Mouse (Mus musculus): Measurements from ENCODE around the gene Cldn14.

Cldn14 gene

DNA sequence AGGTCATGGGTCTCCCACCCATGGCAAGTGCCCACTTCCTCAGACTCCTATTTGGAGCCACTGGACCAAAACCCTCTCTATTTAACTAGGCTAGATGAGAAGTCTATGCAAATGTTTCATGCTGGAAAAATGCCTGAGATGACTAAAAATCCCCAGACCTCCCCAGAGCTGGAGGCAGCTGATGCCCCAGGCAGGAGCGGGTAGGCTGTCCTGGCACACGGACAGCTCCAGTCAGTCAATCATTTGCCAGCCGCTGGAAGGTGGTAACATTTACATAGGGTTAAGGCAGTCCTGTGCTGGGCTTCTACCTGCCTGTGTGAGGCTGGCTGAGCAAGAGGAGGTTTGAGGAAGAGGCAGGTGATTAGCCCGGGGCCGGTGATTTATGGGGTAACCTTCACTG is 96.5 kb downstream of the Cldn14 start:
- no peak for DNase-seq (ENCODE audit: low spot score in 2 of 2)

DNA sequence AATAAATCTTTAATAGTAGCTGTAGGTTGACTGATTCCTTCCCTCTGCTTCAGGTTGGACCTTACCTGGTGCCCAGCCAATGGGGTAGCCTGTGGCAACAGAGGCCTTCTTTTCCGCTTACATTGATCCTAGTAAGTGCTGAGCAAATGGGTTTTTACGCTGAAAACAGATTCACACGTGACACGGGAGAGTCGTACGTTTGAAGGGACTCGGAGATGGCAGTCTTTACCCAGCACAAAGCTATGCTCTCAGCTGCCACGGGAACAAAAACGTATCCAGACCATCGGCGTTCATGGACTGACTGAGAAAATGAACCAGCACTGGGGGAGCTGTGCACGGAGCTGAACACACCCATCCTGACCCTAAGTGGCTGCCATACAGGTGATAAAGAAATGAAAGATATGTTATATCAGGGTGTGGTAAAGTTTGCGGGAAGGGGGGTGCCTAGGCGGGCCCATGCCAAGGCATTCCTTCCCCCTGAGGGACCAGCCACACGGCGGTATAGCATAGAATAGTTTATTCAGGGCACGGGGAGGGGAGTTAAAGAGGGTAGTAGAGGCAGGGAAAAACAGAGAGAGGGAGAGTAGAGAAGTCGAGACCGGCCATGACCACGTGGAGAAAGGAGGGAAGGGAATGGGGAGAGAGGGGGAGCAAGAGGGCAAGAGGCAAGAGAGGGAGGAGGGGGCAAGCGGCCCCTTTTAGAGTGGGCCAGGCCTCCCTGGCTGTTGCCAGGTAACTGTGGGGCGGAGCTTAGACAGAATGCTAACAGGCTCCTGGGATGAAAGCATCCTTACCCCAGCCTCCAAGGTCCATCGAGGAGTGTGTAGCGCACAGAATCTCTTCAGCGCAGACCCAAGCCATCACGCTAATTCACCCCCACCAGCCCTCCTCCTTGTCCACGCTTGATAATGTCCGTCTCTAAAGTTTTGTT is 97.6 kb downstream of the Cldn14 start:
- DNase-seq (ENCODE audit: low spot score in 2 of 2): no peak

DNA sequence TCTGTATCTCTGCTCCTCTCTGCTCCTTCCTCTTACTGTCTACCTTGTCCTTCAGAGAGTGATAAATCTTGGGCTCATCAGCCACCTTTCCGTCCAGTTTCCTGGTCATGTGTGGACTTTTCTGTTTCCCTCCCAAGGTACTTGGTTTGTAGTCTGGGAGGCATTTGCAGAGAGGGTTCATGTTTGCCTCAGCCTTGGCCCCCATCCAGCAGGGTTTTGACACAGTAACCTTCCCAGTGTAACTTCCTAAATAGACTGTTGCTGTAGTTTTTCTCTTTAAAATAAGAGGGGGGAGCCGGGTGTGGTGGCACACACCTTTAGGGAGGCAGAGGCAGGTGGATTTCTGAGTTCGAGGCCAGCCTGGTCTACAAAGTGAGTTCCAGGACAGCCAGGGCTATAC is 98.7 kb downstream of the Cldn14 start:
- no peak for DNase-seq (ENCODE audit: low spot score in 2 of 2)

DNA sequence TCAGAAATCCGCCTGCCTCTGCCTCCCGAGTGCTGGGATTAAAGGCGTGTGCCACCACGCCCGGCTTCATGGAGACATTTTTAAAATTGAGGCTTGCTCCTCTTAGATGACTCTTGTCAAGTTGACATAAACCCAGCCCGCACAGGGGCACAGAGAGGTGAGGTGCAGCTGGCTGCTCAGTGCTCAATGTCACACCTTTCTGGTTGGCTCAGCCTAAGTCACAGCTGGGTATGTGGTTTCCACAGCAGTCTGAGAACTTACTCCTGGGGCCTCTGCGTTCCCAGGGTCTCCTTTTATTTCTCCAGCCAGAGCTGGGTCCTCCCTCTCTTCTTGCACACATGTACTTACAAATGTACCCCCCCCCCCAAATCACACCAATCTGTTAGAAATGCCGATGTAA is 100.4 kb downstream of the Cldn14 start:
- DNase-seq (ENCODE audit: low spot score in 2 of 2): no peak

DNA sequence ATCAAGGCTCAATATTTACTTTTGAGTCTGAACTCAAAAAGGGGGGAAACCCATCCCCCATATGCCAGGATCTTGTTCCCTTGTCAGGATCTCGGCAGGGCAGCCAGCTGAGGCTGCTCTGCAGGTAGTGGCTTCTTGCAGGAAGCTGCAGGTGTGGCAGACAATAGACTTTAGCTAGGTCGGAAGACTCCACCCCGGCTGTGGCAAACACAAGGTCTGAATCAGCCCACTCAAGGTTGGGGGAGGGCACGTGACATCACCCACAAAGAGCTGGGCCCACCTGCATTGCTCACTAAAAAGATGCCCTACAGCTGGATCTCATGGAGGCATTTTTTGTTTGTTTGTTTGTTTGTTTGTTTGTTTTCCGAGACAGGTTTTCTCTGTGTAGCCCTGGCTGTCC is 100.9 kb downstream of the Cldn14 start:
- no peak for DNase-seq (ENCODE audit: low spot score in 2 of 2)

DNA sequence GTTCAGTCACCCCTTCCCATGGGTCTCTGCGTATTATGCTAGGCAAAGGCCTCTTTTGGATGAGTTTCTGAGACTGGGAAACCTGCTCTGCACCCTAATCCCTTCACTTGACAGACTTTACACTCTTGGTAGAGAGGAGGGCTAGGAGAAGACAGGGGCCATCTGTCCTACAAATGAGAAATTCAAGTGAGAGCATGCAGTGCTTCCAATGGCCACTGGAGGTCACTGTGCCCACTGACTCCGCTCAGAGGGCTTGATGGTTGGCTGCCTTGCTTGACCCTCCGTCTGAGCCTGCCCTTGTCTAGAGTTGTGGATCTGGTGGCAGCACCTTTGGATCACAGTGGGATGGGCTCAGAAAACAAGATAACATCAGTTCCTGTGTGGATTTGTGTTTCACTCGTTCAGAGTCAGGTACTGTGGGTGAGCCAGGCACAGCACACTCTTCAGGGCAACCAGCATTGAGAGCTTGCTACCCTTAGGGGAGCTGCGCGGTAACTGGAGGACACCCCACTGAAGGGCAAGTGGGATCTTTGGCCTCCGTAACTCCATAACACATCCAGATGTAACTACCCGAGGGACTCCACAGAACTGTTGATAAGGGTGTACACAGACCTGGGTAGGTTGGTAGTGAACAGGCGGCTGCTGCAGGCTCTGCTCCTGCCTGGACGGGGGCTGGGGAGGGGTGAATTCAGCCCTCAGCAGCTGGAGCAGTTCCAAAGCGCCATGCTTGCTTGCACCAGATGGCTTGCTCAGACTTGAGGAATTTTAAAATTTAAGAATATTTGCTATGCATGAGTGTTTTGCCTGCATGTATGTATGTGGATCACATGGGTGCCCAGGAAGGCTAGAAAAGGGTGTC is 102.3 kb downstream of the Cldn14 start:
- peak in 1 of 2 experiments; percentile 66 for DNase-seq (ENCODE audit: low spot score in 2 of 2)

DNA sequence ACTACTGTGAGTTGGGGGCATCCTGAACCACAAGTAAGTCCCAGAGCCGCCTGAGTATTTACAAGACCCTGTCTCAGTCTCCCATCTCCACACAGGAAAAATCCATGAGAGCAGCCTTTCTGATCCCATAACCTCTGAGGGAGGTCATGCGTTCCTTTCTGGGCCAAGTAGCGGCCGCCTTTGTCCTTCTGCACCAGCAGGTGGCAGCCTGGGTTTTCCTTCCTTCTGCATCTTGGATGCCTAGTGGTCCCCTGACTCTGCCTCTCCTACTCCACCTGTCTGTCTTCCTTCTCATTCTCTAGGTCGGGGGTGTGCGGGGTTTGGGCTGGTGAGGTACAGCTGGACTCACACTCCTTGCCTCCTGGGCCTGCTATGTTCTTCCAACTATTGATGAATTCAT is 105.6 kb downstream of the Cldn14 start:
- DNase-seq (ENCODE audit: low spot score in 2 of 2): no peak

DNA sequence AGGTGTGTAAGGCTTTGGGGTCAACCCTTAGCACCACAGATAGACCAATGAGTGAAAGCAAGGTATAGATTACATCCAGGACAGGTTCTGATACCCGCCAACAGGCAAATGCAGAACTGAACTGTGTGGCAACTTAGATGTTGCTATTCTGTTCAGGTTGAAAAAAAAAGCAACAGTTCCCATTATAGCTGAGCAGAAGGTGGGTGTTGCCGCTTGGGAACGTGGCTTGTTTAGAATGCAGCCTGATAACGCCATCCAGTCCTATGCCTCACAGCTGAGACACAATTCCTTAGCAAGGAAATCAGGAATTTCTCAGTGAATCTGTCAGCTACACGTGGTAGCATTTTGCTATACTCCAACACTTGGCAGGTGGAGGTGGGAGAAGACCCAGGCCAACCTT is 115.4 kb downstream of the Cldn14 start:
- DNase-seq (ENCODE audit: low spot score in 2 of 2): peak in 1 of 2 experiments; percentile 39

DNA sequence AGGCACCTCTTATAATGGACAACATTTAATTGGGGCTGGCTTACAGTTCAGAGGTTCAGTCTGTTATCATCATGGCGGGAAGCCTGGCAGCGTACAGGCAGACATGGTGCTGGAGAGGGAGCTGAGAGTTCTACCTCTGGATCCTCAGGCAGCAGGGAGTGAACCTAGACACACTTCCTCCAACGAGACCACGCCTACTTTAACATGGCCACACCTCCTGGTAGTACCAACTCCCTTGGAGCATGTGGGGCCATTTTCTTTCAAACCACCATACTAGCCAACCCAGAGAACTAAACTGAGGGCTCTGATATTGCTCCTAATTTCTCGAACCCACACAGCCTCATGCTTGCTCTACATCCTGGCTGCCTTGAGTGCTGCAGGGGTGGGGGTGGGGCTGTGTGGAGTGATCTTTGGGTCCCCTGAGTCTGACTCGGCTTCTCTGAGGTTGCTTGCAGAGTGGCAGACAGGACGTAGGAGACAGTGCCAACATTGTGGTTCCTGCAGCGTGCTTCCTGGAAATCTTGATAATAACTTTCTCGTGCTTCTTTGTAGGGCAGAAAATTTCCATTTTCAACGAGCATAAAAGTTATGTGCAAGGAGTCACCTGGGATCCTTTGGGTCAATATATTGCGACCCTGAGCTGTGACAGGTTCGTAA is 117.6 kb downstream of the Cldn14 start:
- DNase-seq (ENCODE audit: low spot score in 2 of 2): no peak

DNA sequence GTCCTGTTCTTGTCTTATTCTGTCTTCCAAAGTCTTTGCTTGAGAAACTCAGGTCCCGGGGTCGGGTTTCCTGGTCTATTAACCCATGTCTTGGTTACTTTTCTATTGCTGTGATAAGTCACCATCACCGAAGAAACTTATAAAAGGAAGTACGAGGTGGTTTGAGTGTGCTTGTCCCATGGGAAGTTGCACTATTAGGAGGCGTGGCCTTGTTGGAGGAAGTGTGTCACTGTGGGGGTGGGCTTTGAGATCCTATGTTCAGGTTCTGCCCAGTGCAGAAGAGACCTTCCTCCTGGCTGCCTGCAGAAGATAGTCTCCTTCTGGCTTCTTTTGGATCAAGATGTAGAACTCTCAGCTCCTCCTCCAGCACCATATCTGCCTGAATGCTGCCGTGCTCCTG is 120.2 kb downstream of the Cldn14 start:
- no peak for DNase-seq (ENCODE audit: low spot score in 2 of 2)

DNA sequence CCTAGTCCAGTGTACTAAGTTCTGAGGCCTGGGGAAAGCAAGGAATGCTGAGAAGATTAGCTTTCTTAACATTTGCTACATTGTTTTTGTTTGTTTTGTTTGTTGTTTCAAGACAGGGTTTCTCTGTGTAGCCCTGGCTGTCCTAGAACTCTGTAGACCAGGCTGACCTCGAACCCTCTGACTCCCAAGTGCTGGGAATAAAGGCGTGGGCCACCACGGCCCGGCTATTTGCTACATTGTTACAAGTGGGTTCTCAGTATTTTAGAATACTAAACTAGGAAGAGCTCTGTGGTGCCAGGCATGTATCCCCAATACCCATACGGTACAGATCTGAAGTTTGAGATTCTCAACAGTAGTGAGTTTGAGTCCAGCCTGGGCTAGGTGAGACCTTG is 123.9 kb downstream of the Cldn14 start:
- DNase-seq (ENCODE audit: low spot score in 2 of 2): no peak

DNA sequence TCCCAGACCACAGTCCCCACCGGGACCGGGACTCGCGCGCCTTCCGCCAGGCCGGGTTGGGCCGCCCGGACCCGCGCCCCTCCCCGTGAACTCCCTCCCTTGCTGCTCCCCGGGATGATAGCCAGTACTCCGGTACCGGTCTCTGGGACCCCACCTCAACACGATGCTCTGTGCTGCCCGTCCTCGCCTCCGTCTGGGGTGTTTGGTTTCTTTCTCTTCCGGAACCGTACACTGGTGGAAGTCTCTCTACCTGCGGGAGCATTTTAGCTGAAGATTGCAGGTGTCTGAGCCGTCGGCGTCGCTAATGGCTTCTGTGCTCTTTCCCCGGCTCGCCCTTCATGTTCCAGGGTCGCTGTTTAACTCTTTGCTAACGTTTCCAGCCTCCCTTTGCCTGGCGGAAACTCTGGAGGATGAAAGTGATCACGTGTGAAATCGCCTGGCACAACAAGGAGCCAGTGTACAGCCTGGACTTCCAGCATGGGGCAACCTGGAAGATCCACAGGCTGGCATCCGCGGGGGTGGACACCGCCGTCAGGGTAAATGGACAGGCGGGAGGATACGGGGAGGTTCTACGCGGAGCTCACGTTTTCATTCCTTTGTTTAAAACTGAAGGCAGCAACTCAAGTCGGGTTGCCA is 124.4 kb downstream of the Cldn14 start:
- no peak for DNase-seq (ENCODE audit: low spot score in 2 of 2)

DNA sequence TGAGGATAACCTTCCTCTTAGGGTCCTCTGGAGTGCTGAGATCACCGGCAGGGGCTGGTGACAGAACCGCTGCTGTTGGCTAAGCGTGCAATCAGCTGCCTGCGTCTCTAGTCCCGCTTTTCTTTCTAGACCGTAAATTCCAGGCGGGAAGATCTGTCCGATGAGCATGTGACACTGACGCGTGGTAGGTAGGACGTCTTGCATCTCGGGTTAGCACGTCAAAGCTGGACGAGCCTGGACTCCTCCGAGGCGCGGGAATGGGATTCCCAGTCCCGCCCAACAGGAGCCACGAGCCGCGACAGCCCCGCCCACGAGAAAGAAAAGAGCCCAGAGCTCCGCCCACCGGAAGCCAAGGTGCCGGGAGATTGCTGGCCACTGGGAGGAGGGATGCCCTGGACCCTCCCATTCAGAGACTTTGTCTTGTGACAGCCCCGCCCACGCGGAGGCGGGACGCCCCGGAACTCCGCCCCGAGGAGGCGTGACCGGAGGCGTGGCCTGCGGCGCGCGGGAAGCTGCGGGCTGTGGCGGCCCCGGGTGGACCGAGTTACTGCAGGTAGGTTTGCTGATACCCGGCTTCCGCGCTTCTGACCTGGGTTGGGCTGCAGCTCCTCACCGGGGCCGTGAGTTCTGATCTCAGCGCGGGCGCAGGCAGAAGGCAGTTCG is 125.1 kb downstream of the Cldn14 start, which contains the start of gene Chaf1b:
Gene Chaf1b (plus strand): TSS at position 479 of the 663 bp plus-strand sequence.
- DNase-seq (ENCODE audit: low spot score in 2 of 2): peak; percentile 90 to 96

DNA sequence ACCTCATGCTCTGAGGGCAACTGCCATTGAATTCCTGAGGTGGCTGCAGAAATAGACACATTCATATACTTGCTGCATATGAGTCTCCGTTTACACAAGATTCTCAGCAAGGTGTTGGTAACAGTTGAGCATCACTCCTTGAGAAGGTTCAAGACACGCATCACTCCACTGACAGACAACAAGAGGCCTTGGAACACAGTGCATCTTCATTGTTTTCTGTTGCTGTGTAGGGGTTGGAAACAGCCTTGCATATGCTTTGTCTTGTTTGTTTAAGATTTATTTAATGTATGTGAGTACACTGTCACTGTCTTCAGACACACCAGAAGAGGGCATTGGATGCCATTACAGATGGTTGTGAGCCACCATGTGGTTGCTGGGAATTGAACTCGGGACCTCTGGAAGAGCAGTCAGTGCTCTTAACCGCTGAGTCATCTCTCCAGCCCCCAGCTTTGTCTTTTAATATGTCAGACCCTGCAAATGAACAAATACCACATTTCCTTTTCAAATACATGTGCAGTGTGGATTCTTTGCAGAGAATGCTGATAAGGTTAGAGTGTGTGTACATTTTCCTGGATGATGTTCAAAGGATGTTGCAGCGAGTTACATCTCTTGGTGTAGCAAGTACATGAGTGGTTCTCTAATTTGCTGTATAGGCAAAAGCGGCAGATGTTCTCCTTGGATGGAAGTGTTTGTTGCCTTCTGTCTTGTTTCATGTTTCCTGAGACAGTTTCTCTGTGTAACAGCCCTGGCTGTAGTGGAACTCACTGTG is 130.8 kb downstream of the Cldn14 start:
- DNase-seq (ENCODE audit: low spot score in 2 of 2): no peak

DNA sequence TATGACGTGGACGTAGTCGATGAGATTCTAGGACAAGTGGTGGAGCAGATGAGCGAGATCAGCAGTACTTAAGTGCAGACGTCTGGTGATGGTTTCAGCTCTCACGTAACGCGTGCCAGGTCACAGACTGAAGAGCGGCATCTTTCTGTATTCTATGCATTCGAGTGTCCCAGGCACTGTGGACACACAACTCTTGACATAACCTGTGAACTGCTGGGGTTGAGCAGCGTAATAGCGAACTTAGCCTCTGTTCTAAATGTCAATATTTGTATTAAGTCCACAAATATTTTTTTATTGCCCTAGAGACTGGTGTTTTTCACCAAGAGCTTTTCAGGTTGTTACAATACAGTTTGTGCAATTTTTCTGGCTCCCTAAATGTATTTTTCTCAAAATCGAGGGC is 133.8 kb downstream of the Cldn14 start:
- DNase-seq (ENCODE audit: low spot score in 2 of 2): no peak
